Mouse (Mus musculus): ENCODE results near the gene Flot1. TPM values are rescaled to one million over a fixed set of nuclear protein-coding genes. Genes with fewer than 3 reads are reported as not detected.
"Not testable (repeated sequence)": the region's sequence is repeated elsewhere in the genome, so short reads cannot be mapped to it uniquely, and the experiment has no call there.

The Flot1 gene
- polyA plus RNA-seq, 1 experiment from 2014 or later = 41.0 TPM

DNA sequence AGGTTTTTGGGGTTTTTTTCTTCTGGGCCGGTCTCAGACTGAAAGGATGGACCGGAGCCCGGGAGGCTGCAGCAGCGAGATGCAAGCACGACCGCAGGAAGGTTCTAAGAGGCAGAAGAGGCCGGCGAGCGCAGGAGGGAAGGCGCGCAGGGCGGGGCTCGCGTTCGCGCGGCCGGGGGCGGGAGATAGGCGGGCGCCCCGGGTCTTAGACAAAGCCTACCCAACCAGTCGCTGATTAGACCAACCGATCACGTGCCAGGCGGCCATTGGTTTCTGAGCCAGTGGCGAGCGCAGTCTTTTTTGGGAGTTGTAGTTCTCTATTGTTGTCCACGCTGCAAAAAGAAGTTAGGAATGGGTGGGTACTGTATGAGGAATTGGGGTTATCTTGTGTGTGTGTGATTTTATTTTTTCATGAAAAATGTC is 15.1 kb downstream of the Flot1 start, which contains the start of gene Tubb5:
TSS of gene Tubb5 (minus strand) at position 185 of the 423 bp plus-strand sequence.
- Histone ChIP-seq H3K4me2 (replicated peaks; ENCODE audit: low read depth) (peak within 1 kb of the TSS; percentile 81), H3K4me1 (replicated peaks; ENCODE audit: control insufficient read depth, insufficient read depth) (peaks cover 5% of the 10 kb centered on the region; the same call in 1 of the 2 replicates), H3K9me3 (ENCODE audit: control insufficient read depth, low read length) (no peaks in the 10 kb centered on the region), H3K27me3 (ENCODE audit: control insufficient read depth, insufficient read depth, low read length) (no peaks in the 10 kb centered on the region), H3K4me3 (ENCODE audit: low read depth, low read length) (peak within 1 kb of the TSS; percentile 71), H3K36me3 (ENCODE audit: control insufficient read depth, insufficient read depth, low read length) (peaks cover 17% of the 10 kb centered on the region), H3K27ac (replicated peaks) (peak within 1 kb of the TSS; percentile 91), H3K9ac (ENCODE audit: low read length) (peak within 1 kb of the TSS; percentile 74)
- DNase-seq (ENCODE audit: low spot score) (peak; percentile 97), ATAC-seq (ENCODE audit: low FRiP score, low TSS enrichment) (peak; percentile 82)
- 0 out of 2 replicates have a peak, but pooled peaks have one; percentile 10 for TF ChIP-seq CTCF (IDR thresholded peaks at IDR 0.05; ENCODE audit: low read depth)
- no peak for TF ChIP-seq EP300 (optimal IDR thresholded peaks at IDR 0.05)
- under 1% methylated on average over 29 of the region's 29 CpGs for WGBS

- no peak overlapping the region for H3K9ac ChIP-seq (ENCODE audit: low read length)
- ATAC-seq (ENCODE audit: low FRiP score, low TSS enrichment) (no peak), DNase-seq (ENCODE audit: low spot score) (no peak)
- peaks cover 5% of the 10 kb centered on the region; the same call in 1 of the 2 replicates for H3K4me1 ChIP-seq (replicated peaks; ENCODE audit: control insufficient read depth, insufficient read depth)
- TF ChIP-seq EP300 (optimal IDR thresholded peaks at IDR 0.05) (no peak), CTCF (IDR thresholded peaks at IDR 0.05; ENCODE audit: low read depth) (no peak)
- WGBS = 1% methylated on average over 5 of the region's 5 CpGs
- H3K27ac ChIP-seq (replicated peaks) = peak overlapping the region; percentile 78
- no peaks in the 10 kb centered on the region for H3K9me3 ChIP-seq (ENCODE audit: control insufficient read depth, low read length)
- peak overlapping the region; percentile 71 for H3K4me3 ChIP-seq (ENCODE audit: low read depth, low read length)
- peaks cover 17% of the 10 kb centered on the region for H3K36me3 ChIP-seq (ENCODE audit: control insufficient read depth, insufficient read depth, low read length)
- no peaks in the 10 kb centered on the region for H3K27me3 ChIP-seq (ENCODE audit: control insufficient read depth, insufficient read depth, low read length)
- H3K4me2 ChIP-seq (replicated peaks; ENCODE audit: low read depth) = peak overlapping the region; percentile 81
Measured at GRCm38 (mm10) chr17:35838570-35838969, 15.5 kb downstream of the Flot1 start.

GRCm38 (mm10) chr17:35839002-35839401 is 16.0 kb downstream of the Flot1 start:
- peak overlapping the region; percentile 81 for H3K4me2 ChIP-seq (replicated peaks; ENCODE audit: low read depth)
- DNase-seq (ENCODE audit: low spot score); ATAC-seq (ENCODE audit: low FRiP score, low TSS enrichment); H3K9ac ChIP-seq (ENCODE audit: low read length); H3K4me1 ChIP-seq (replicated peaks; ENCODE audit: control insufficient read depth, insufficient read depth); H3K27me3 ChIP-seq (ENCODE audit: control insufficient read depth, insufficient read depth, low read length); H3K9me3 ChIP-seq (ENCODE audit: control insufficient read depth, low read length); H3K4me3 ChIP-seq (ENCODE audit: low read depth, low read length): not testable (repeated sequence)
- whole genome bisulfite sequencing = 46% methylated on average over 3 of the region's 3 CpGs
- H3K36me3 ChIP-seq (ENCODE audit: control insufficient read depth, insufficient read depth, low read length) = peaks cover 14% of the 10 kb centered on the region
- H3K27ac ChIP-seq (replicated peaks) = peak overlapping the region; percentile 78

DNA sequence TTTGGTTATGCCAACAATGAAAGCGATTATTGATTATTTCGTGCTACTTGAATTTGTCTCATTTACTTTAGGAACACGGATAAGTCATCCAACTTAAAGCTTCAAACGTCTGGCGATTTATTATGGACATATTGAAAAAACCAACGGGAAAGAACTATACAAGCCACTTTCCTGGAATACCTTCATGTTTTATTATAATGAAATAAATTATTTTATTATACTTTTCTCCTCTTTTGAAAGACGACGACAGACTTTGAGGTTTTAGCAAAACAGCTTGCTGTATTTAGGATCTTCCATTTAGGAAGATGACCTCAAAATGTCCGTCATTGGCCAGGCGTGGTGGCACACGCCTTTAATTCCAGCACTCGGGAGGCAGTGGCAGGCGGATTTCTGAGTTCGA is 17.5 kb downstream of the Flot1 start:
- WGBS = 52% methylated on average over 14 of the region's 14 CpGs
- H3K9ac ChIP-seq (ENCODE audit: low read length) = 0 out of 2 replicates have a peak overlapping the region, but pooled peaks have one; percentile 28
- no peaks in the 10 kb centered on the region for H3K9me3 ChIP-seq (ENCODE audit: control insufficient read depth, low read length)
- peaks cover under 1% of the 10 kb centered on the region; the same call in 1 of the 2 replicates for H3K4me1 ChIP-seq (replicated peaks; ENCODE audit: control insufficient read depth, insufficient read depth)
- no peak for TF ChIP-seq EP300 (optimal IDR thresholded peaks at IDR 0.05)
- no peak for TF ChIP-seq CTCF (IDR thresholded peaks at IDR 0.05; ENCODE audit: low read depth)
- no peak overlapping the region for H3K27ac ChIP-seq (replicated peaks)
- ATAC-seq (ENCODE audit: low FRiP score, low TSS enrichment) (no peak), DNase-seq (ENCODE audit: low spot score) (no peak)
- H3K4me3 ChIP-seq (ENCODE audit: low read depth, low read length) = peak overlapping the region; percentile 30
- peak overlapping the region; percentile 42 for H3K4me2 ChIP-seq (replicated peaks; ENCODE audit: low read depth)
- H3K36me3 ChIP-seq (ENCODE audit: control insufficient read depth, insufficient read depth, low read length) = peaks cover 4% of the 10 kb centered on the region; the same call in 1 of the 2 replicates
- H3K27me3 ChIP-seq (ENCODE audit: control insufficient read depth, insufficient read depth, low read length) = no peaks in the 10 kb centered on the region

DNA sequence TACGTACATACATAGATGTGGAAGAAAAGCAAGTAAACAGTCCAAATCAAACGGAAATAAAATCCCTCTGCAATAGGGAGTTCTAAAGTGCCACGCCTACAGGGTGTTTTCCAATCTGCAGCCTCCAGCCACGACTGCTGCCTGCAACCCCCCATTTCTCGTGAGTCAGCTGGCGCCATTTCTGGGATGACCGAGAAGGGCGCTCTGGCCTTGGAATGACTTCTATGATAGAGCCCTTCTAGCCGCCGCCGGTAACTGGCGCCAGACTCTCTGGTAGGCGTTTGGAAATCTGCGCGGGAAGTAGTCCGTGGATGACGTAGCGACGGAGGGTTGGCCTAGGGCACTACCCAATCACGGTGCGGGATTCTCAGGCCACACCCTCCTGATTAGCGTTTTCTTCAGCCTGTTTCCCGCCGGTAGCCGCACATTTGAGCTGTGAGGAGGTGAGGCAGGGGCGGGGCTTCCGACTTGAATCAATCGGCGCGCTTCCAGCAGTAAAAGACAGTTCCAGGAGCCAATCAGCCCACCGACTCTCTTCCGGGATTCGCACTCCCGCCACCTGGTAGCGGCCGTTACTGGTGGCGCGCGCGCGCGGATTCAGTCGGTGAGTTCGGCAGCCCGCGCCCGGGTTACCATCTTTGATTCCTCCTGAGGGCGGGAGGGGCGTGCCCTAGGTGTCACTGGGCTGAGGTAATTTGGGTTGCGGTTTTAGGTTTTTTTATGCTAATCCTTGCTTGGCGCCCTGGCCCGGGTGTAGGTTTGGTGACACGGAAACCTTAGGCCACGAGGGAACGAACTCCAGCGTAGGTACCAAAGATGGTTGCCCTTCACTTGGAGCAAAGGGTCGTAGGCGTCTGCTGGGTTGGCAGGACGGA is 18.3 kb downstream of the Flot1 start, which contains the start of gene Mdc1:
TSS of gene Mdc1 (plus strand) at position 440 of the 875 bp plus-strand sequence.
- H3K4me1 ChIP-seq (replicated peaks; ENCODE audit: control insufficient read depth, insufficient read depth) = no peaks in the 10 kb centered on the region; the same call in 1 of the 2 replicates
- H3K27me3 ChIP-seq (ENCODE audit: control insufficient read depth, insufficient read depth, low read length) = no peaks in the 10 kb centered on the region
- peak; percentile 99 for DNase-seq (ENCODE audit: low spot score)
- peak within 1 kb of the TSS; percentile 64; the same call in 1 of the 2 replicates for H3K27ac ChIP-seq (replicated peaks)
- peak within 1 kb of the TSS; percentile 71 for H3K4me2 ChIP-seq (replicated peaks; ENCODE audit: low read depth)
- H3K9ac ChIP-seq (ENCODE audit: low read length) = peak within 1 kb of the TSS; percentile 54
- H3K4me3 ChIP-seq (ENCODE audit: low read depth, low read length) = peak within 1 kb of the TSS; percentile 49
- H3K9me3 ChIP-seq (ENCODE audit: control insufficient read depth, low read length) = no peaks in the 10 kb centered on the region
- WGBS = under 1% methylated on average over 59 of the region's 59 CpGs
- peak; percentile 95 for ATAC-seq (ENCODE audit: low FRiP score, low TSS enrichment)
- peaks cover 3% of the 10 kb centered on the region; the same call in 1 of the 2 replicates for H3K36me3 ChIP-seq (ENCODE audit: control insufficient read depth, insufficient read depth, low read length)
- peak; percentile 48 for TF ChIP-seq CTCF (IDR thresholded peaks at IDR 0.05; ENCODE audit: low read depth)
- TF ChIP-seq EP300 (optimal IDR thresholded peaks at IDR 0.05) = peak; percentile 68

Data from stomach, postnatal 0 days (tissue).